Mouse (Mus musculus): ENCODE measurements around the gene Degs2. TPM values are rescaled to one million over a fixed set of nuclear protein-coding genes. Genes with fewer than 3 reads are reported as not detected.

Degs2 gene
- polyA plus RNA-seq, 1 experiment from 2014 or later: 1.7 TPM

- H3K4me1 ChIP-seq: no peaks in the 10 kb centered on the region
- 96% methylated on average over 2 of the region's 2 CpGs for WGBS
- ATAC-seq (ENCODE audit: low FRiP score, low read depth): no peak
- H3K4me2 ChIP-seq (replicated peaks): no peak overlapping the region
- peaks cover 66% of the 10 kb centered on the region for H3K36me3 ChIP-seq
- H3K27ac ChIP-seq: no peak overlapping the region
- no peaks in the 10 kb centered on the region for H3K27me3 ChIP-seq (replicated peaks)
- H3K9me3 ChIP-seq: no peaks in the 10 kb centered on the region
- no peak overlapping the region for H3K4me3 ChIP-seq
- H3K9ac ChIP-seq: no peak overlapping the region
These were observed 27.2 kb downstream of the Degs2 start for GRCm38 (mm10) chr12:108674916-108675315.

- H3K9ac ChIP-seq: no peak overlapping the region
- no peaks in the 10 kb centered on the region for H3K9me3 ChIP-seq
- 92% methylated on average over 4 of the region's 4 CpGs for WGBS
- no peaks in the 10 kb centered on the region for H3K4me1 ChIP-seq
- no peak for ATAC-seq (ENCODE audit: low FRiP score, low read depth)
- H3K36me3 ChIP-seq: peaks cover 66% of the 10 kb centered on the region
- no peak overlapping the region for H3K27ac ChIP-seq
- H3K4me2 ChIP-seq (replicated peaks): no peak overlapping the region
- H3K27me3 ChIP-seq (replicated peaks): no peaks in the 10 kb centered on the region
- no peak overlapping the region for H3K4me3 ChIP-seq
These were observed 27.6 kb downstream of the Degs2 start for GRCm38 (mm10) chr12:108674502-108674901.

GRCm38 (mm10) chr12:108673546-108673945 is 28.6 kb downstream of the Degs2 start:
- H3K27ac ChIP-seq: no peak overlapping the region
- H3K4me3 ChIP-seq: no peak overlapping the region
- no peak for ATAC-seq (ENCODE audit: low FRiP score, low read depth)
- H3K36me3 ChIP-seq: peaks cover 58% of the 10 kb centered on the region
- H3K9ac ChIP-seq: no peak overlapping the region
- no peak overlapping the region for H3K4me2 ChIP-seq (replicated peaks)
- no peaks in the 10 kb centered on the region for H3K4me1 ChIP-seq
- no peaks in the 10 kb centered on the region for H3K27me3 ChIP-seq (replicated peaks)
- H3K9me3 ChIP-seq: no peaks in the 10 kb centered on the region
- WGBS: 81% methylated on average over 3 of the region's 3 CpGs

- no peaks in the 10 kb centered on the region for H3K4me1 ChIP-seq
These were observed 29.2 kb downstream of the Degs2 start for GRCm38 (mm10) chr12:108672908-108673307.

GRCm38 (mm10) chr12:108671541-108671940 is 30.6 kb downstream of the Degs2 start:
- no peaks in the 10 kb centered on the region for H3K27me3 ChIP-seq (replicated peaks)
- peaks cover 50% of the 10 kb centered on the region for H3K36me3 ChIP-seq
- 87% methylated on average over 2 of the region's 2 CpGs for WGBS
- H3K9me3 ChIP-seq: no peaks in the 10 kb centered on the region
- ATAC-seq (ENCODE audit: low FRiP score, low read depth): no peak
- H3K4me1 ChIP-seq: no peaks in the 10 kb centered on the region
- no peak overlapping the region for H3K4me3 ChIP-seq
- H3K4me2 ChIP-seq (replicated peaks): no peak overlapping the region
- no peak overlapping the region for H3K9ac ChIP-seq
- H3K27ac ChIP-seq: no peak overlapping the region

More at GRCm38 (mm10) chr12:108672908-108673307, 29.2 kb downstream of the Degs2 start:
- H3K4me3 ChIP-seq: no peak overlapping the region
- H3K27me3 ChIP-seq (replicated peaks): no peaks in the 10 kb centered on the region
- 93% methylated on average over 4 of the region's 4 CpGs for WGBS
- peaks cover 56% of the 10 kb centered on the region for H3K36me3 ChIP-seq
- ATAC-seq (ENCODE audit: low FRiP score, low read depth): no peak
- no peaks in the 10 kb centered on the region for H3K9me3 ChIP-seq
- H3K4me2 ChIP-seq (replicated peaks): no peak overlapping the region
- H3K9ac ChIP-seq: no peak overlapping the region
- no peak overlapping the region for H3K27ac ChIP-seq

- H3K4me1 ChIP-seq: no peaks in the 10 kb centered on the region
- H3K27me3 ChIP-seq (replicated peaks): no peaks in the 10 kb centered on the region
- no peak overlapping the region for H3K4me3 ChIP-seq
- peaks cover 37% of the 10 kb centered on the region for H3K36me3 ChIP-seq
- H3K9me3 ChIP-seq: no peaks in the 10 kb centered on the region
- no peak for ATAC-seq (ENCODE audit: low FRiP score, low read depth)
- H3K4me2 ChIP-seq (replicated peaks): no peak overlapping the region
- no peak overlapping the region for H3K9ac ChIP-seq
- 85% methylated on average over 8 of the region's 8 CpGs for WGBS
- no peak overlapping the region for H3K27ac ChIP-seq
These were observed 33.4 kb downstream of the Degs2 start for GRCm38 (mm10) chr12:108668606-108669235.

GRCm38 (mm10) chr12:108657350-108657749 is 44.8 kb downstream of the Degs2 start:
- Histone ChIP-seq H3K9me3 (no peaks in the 10 kb centered on the region), H3K4me2 (replicated peaks) (no peak overlapping the region), H3K27ac (no peak overlapping the region), H3K36me3 (peaks cover 59% of the 10 kb centered on the region), H3K4me3 (no peak overlapping the region), H3K9ac (no peak overlapping the region), H3K4me1 (no peaks in the 10 kb centered on the region), H3K27me3 (replicated peaks) (no peaks in the 10 kb centered on the region)
- no peak for ATAC-seq (ENCODE audit: low FRiP score, low read depth)
- 84% methylated on average over 1 of the region's 1 CpGs for WGBS

- Histone ChIP-seq H3K4me2 (replicated peaks) (no peak overlapping the region), H3K27me3 (replicated peaks) (no peaks in the 10 kb centered on the region), H3K9ac (no peak overlapping the region), H3K4me3 (no peak overlapping the region), H3K36me3 (peaks cover 74% of the 10 kb centered on the region), H3K4me1 (no peaks in the 10 kb centered on the region), H3K27ac (no peak overlapping the region), H3K9me3 (no peaks in the 10 kb centered on the region)
- ATAC-seq (ENCODE audit: low FRiP score, low read depth): no peak
- 82% methylated on average over 11 of the region's 11 CpGs for WGBS
These were observed 48.5 kb downstream of the Degs2 start for GRCm38 (mm10) chr12:108653358-108654335.

- Histone ChIP-seq H3K9me3 (no peaks in the 10 kb centered on the region), H3K36me3 (peaks cover 70% of the 10 kb centered on the region), H3K27me3 (replicated peaks) (no peaks in the 10 kb centered on the region), H3K9ac (no peak overlapping the region), H3K27ac (no peak overlapping the region), H3K4me1 (no peaks in the 10 kb centered on the region), H3K4me2 (replicated peaks) (no peak overlapping the region), H3K4me3 (no peak overlapping the region)
- WGBS: 83% methylated on average over 7 of the region's 7 CpGs
- ATAC-seq (ENCODE audit: low FRiP score, low read depth): no peak
These were observed 51.0 kb downstream of the Degs2 start for GRCm38 (mm10) chr12:108651053-108651660.

- no peak overlapping the region for H3K4me2 ChIP-seq (replicated peaks)
- no peak for ATAC-seq (ENCODE audit: low FRiP score, low read depth)
- H3K4me3 ChIP-seq: no peak overlapping the region
- no peaks in the 10 kb centered on the region for H3K9me3 ChIP-seq
- no peaks in the 10 kb centered on the region for H3K4me1 ChIP-seq
- no peak overlapping the region for H3K27ac ChIP-seq
- H3K27me3 ChIP-seq (replicated peaks): no peaks in the 10 kb centered on the region
- H3K36me3 ChIP-seq: peaks cover 44% of the 10 kb centered on the region
- H3K9ac ChIP-seq: no peak overlapping the region
These were observed 54.3 kb downstream of the Degs2 start for GRCm38 (mm10) chr12:108647784-108648183.

GRCm38 (mm10) chr12:108646234-108646633 is 55.9 kb downstream of the Degs2 start:
- H3K27ac ChIP-seq: no peak overlapping the region
- WGBS: 100% methylated on average over 1 of the region's 1 CpGs

GRCm38 (mm10) chr12:108642019-108642418 is 60.1 kb downstream of the Degs2 start:
- H3K4me3 ChIP-seq: no peak overlapping the region
- no peak overlapping the region for H3K4me2 ChIP-seq (replicated peaks)
- no peaks in the 10 kb centered on the region for H3K27me3 ChIP-seq (replicated peaks)
- WGBS: 96% methylated on average over 3 of the region's 3 CpGs
- H3K36me3 ChIP-seq: 0 out of 2 replicates have a peak, but pooled peaks cover 5% of the 10 kb centered on the region
- no peak for ATAC-seq (ENCODE audit: low FRiP score, low read depth)
- H3K27ac ChIP-seq: no peak overlapping the region
- H3K4me1 ChIP-seq: no peaks in the 10 kb centered on the region
- H3K9ac ChIP-seq: no peak overlapping the region
- H3K9me3 ChIP-seq: no peaks in the 10 kb centered on the region

More at GRCm38 (mm10) chr12:108646234-108646633, 55.9 kb downstream of the Degs2 start:
- no peak for ATAC-seq (ENCODE audit: low FRiP score, low read depth)
- H3K9ac ChIP-seq: no peak overlapping the region
- peaks cover 30% of the 10 kb centered on the region for H3K36me3 ChIP-seq
- H3K27me3 ChIP-seq (replicated peaks): no peaks in the 10 kb centered on the region
- H3K9me3 ChIP-seq: no peaks in the 10 kb centered on the region
- H3K4me1 ChIP-seq: no peaks in the 10 kb centered on the region
- H3K4me3 ChIP-seq: no peak overlapping the region
- no peak overlapping the region for H3K4me2 ChIP-seq (replicated peaks)

All from neural tube, embryonic 12.5 days (tissue).